Mouse (Mus musculus) embryonic fibroblast, embryonic 13.5 days (primary cell): ENCODE results near the gene Oaf.

Experiments
- CTCF ChIP-seq: IDR thresholded peaks from 2 replicates; pipeline ENCODE4 v1.5.1; 2011; ENCODE audit warnings: mild to moderate bottlenecking, control low read depth, low read length, moderate library complexity, borderline replicate concordance; ENCODE audit not compliant: insufficient read depth
- POLR2A ChIP-seq: IDR thresholded peaks from 2 replicates; pipeline ENCODE4 v1.6.1; 2011; ENCODE audit warnings: low read depth, mild to moderate bottlenecking, control low read depth, low read length, moderate library complexity

- TF ChIP-seq CTCF, result no peak
- TF ChIP-seq POLR2A, result no peak
Measured at GRCm38 (mm10) chr9:43188309-43189020, 51.2 kb downstream of the Oaf start.
